Mouse (Mus musculus) lung, adult 18-20 months (tissue): ENCODE measurements around the gene Gli3.

ENCODE experiments used
- DNase-seq, 2 experiments: peaks; one replicate each; pipeline ENCODE4 v3.0.0; 2022; ENCODE audit warnings: mixed read lengths in 2 of 2

Gene Gli3

DNA sequence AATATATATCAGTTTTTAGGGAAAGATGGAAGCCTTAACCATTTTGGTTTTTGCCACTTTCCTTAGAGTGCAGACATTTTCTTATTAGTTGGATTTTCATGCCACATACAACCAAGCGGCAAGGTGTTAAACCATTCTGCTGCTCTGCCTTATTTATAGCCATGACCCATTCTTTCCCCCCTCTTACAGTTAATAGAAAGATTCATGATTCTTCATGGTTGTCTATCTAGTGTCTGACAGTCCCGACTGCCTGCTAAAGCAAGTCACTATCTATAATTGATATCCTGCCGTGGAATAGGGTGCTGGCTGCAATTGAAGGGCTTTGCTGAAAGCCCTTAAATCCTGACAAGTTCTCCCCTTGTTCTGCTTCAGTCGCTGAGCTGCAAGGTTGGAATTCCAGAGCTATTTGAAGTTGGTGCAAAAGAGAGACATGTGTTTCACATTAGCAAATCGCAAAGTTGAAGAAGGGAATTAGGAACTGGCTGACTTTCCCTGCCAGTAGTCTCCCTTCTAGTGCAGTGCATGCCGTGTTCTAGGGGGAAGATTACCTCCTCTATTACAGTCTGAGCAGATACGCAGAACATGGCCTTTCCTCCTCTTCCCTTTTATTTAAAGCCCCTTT, 201.7 kb downstream of the Gli3 start:
- no peak for DNase-seq

DNA sequence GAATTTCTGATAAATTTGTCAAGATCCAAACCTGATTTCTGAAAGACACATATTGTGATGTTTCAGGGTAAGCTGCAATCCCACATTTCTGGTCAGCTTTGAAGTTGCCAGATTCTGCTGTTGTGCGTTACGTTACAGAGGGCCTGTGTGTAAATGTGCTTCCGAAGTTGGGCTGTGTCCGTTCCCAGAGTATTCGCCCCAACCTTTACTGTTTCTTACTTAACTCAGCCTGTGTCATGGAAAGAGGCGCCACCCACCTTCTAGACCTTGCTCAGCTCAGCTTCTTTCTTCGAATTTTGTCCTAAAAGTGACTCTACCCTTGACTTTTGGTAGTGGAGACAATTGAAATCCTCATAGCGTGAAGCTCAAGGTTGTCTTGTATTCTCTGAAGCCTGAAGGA, 202.5 kb downstream of the Gli3 start:
- no peak for DNase-seq

DNA sequence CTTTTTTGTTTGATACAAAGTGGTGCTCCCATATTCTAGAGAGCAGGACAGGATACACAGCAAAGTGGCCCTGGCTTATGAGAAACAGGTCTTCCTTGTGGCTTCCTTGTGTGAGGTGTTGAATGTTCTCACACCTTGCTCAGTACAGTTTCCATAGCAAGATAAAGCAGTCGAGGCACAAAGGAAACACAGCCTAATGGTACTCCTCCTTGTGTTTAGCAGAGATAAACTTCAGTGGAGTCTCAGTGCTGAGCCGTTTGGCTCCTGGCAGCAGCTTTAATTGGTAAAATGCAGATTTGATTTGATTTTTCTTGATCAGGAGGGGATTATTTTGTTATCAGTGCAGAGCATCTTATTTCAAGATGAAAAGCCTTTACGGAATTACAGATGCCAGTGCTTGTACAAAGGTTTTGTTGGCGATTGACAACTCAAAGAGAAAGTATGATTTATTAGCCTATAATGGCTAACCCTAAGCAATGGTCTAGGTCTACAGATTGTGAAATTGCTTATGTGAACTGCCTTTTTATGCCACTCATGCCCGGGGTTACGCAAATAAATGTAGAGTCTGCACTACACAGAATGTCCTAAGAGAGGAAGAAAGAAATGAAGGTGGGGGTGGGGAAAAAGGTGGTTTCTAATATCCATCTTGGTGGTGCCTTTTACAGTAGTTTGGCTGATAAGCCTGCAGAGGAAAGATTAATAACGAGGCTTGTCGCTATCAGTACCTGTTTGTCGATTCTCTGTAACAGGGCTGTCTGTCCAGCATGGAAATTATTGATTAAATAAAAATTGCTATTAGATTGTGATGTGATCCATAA, 207.3 kb downstream of the Gli3 start:
- DNase-seq = peak in 1 of 2 experiments; percentile 9

DNA sequence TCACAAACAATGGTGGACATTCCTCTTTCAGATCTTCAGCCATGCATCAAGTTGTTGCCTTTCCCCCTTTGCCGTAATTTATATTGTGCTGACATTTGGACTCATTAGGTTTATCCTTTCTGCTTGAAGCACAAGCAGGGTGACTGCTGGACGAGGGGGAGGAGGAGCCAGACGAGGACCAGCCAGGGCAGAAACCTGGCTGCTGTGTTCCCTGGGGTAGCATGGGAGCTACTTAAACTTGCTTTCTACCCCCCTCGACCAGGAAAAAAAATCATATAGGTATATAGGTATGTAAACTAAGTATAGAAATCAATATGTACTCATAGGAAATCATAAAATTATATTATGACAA, 207.9 kb downstream of the Gli3 start:
- no peak for DNase-seq

GRCm38 (mm10) chr13:15675480-15675879, 212.4 kb downstream of the Gli3 start:
- no peak for DNase-seq

- DNase-seq = no peak
Observed at GRCm38 (mm10) chr13:15677106-15677760, 214.2 kb downstream of the Gli3 start.

DNA sequence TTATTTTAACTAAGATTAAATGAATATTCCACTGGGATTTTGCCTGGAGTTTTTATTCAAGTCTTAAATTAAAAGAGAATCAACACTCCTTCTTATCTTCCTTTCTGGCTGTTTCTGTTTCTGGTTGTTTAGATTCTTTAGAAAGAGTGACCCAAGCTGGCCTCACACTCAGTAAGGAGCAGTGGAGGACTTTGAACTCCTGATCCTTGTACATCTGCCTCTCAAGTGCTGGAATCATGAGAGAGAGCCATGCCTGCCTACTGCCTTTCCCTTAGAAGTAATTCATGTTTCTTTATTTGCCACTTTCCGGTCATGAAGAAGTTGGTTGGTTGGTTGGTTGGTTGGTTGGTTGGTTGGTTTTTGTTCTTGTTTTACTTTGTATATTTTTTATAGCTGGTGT, 218.5 kb downstream of the Gli3 start:
- DNase-seq = no peak

DNA sequence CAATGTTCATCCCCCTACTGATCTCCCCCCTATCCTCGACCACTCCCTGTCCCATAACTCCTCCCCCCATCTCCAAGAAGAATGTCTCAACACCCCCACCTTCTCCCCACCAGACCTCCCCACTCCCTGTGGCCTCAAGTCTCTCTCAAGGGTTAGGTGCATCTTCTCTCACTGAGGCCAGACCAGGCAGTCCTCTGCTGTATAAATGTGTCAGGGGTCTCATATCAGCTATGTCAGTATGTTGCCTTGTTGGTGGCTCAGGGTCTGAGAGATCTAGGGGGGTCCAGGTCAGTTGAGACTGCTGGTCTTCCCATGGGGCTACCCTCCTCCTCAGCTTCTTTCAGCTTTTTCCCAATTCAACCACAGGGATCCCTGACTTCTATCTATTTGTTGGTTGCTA, 220.0 kb downstream of the Gli3 start:
- no peak for DNase-seq

- DNase-seq = no peak
Observed at GRCm38 (mm10) chr13:15688074-15688825, 225.2 kb downstream of the Gli3 start.

- DNase-seq = no peak
Observed at GRCm38 (mm10) chr13:15688826-15689501, 225.9 kb downstream of the Gli3 start.

- no peak for DNase-seq
Observed at GRCm38 (mm10) chr13:15691751-15692464, 228.9 kb downstream of the Gli3 start.

DNA sequence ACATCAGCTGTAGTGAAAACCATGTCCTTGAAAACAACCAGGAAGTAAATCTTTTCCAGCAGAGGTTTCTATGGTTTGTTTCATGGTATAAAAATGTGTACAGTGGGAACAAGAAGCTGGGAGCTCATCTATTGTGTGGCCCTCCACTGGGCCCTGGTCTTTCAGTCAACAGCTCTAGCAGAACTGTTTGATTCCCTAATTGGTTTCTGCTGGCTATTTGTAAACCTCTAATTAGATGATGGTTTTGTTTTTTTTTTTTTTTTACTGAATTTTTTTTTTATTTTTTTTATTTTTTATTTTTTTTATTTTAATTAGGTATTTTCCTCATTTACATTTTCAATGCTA, 229.4 kb downstream of the Gli3 start:
- no peak for DNase-seq

GRCm38 (mm10) chr13:15698284-15698683, 235.2 kb downstream of the Gli3 start:
- no peak for DNase-seq

GRCm38 (mm10) chr13:15699116-15699515, 236.1 kb downstream of the Gli3 start:
- DNase-seq = no peak

- no peak for DNase-seq
Observed at GRCm38 (mm10) chr13:15704669-15705068, 241.6 kb downstream of the Gli3 start.

GRCm38 (mm10) chr13:15707481-15707881, 244.4 kb downstream of the Gli3 start:
- DNase-seq = peak; percentile 21 to 48

- no peak for DNase-seq
Observed at GRCm38 (mm10) chr13:15713486-15713885, 250.5 kb downstream of the Gli3 start.

DNA sequence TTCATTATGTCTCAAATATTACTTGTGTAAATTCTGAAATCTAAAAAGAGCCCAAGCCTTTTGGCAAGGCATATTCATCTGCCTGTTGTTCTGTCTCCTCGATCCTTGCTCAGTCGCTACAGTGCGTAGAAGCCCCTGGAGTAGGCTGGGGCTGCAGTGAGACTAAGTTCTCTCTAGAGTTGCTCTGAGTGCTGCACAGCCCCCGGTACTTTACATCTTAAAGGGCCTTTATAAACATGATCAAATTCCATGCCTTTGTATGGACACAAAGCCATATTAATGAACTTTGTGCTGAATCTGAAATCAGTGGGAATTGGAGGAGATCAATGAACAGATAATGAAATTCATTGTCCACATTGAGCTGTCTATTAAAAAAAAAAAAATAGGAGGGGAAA, 251.3 kb downstream of the Gli3 start:
- DNase-seq = no peak

DNA sequence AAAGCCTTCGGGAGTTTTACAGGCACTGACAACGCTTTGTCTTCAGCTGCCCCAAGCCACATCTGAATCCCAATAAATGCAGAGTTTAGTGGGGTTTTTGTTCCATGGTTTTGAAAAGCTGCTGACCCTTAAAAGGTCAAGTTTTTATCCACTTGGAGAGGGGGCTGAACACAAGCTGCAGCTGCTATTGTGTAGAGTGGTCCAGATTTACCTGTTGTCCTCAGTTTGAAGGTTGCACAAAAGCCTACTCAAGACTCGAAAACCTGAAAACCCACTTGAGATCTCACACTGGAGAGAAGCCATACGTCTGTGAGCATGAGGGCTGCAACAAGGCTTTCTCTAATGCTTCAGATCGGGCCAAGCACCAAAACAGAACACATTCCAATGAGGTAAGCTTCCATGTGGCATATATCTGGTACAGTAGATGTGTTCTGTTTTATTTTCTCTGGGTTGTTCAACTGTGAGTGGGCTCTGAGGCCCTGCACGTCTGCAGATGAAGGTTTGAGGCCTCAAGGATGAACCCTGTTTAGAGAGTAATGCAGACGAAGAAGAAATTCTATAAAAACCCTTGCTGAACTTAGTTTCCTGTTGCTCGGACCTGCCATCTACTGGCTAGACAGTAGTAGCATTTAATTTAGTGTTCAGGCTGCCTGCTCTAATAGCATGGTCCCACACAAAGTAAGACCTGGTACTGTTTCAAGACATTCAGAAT, 251.8 kb downstream of the Gli3 start:
- peak; percentile 8 to 40 for DNase-seq

DNA sequence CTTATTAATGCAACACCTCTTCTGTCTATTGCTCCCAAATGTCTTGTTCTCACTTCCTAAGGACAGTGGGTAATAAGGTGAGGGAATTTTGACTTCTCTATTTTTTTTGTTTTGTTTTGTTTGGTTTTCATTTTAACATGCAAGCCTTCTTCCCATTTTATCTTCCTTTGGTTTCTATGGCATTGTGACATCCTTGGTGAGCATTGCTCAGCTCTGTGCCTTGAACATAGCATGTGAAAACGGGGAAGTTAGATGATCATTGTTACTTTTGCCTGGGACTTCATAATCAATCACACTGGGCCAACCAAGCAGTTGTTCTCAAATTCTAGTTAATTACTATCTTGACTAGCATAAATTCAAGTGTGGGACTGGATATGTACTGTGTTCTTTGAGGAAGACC, 258.4 kb downstream of the Gli3 start:
- DNase-seq = no peak

- no peak for DNase-seq
Observed at GRCm38 (mm10) chr13:15722766-15723379, 259.8 kb downstream of the Gli3 start.
